Mouse (Mus musculus) cortical plate, adult 2 months (tissue): Measurements from ENCODE around the gene Wbp4. TPM values are rescaled to one million over a fixed set of nuclear protein-coding genes. Genes with fewer than 3 reads are reported as not detected.

Experiments used
- H3K27ac ChIP-seq: fragments of 200-500 bp; 2 replicates; pipeline ENCODE4 v1.5.1; 2012; ENCODE audit warnings: low read length, control low read depth, inconsistent platforms; ENCODE audit not compliant: insufficient read depth
- H3K4me1 ChIP-seq: fragments of 200-500 bp; 2 replicates; pipeline ENCODE4 v1.6.1; 2011; ENCODE audit warnings: low read length; ENCODE audit not compliant: control insufficient read depth, insufficient read depth
- H3K4me3 ChIP-seq: fragments of 200-500 bp; 2 replicates; pipeline ENCODE4 v1.5.1; 2011; ENCODE audit warnings: mild to moderate bottlenecking, low read length, control low read depth; ENCODE audit not compliant: insufficient read depth
- CTCF ChIP-seq: fragments of 200-500 bp; IDR thresholded peaks from 2 replicates; pipeline ENCODE4 v1.5.1; 2011; ENCODE audit warnings: mild to moderate bottlenecking, control low read depth, low read length; ENCODE audit not compliant: insufficient read depth; ENCODE audit errors: extremely low read depth
- POLR2A ChIP-seq: fragments of 200-500 bp; IDR thresholded peaks from 2 replicates; pipeline ENCODE4 v1.6.1; 2011; ENCODE audit warnings: mild to moderate bottlenecking, low read length, control low read depth; ENCODE audit not compliant: insufficient read depth; ENCODE audit errors: extremely low read depth
- polyA plus RNA-seq: library from polyadenylated mRNA; depleted of rRNA; stranded (reverse); fragments of >200 nt; gene quantifications from 2 replicates; pipeline ENCODE4 v1.2.3, GENCODE M21; 2012

The Wbp4 gene
- polyA plus RNA-seq, 1 experiment: 24.0 TPM

- H3K27ac ChIP-seq: no peak overlapping the region
- TF ChIP-seq POLR2A (no peak), CTCF (no peak)
- no peak overlapping the region for H3K4me3 ChIP-seq
- no peaks in the 10 kb centered on the region; the same call in 1 of the 2 replicates for H3K4me1 ChIP-seq
Measured at GRCm38 (mm10) chr14:79519663-79519975, 38.3 kb upstream of the Wbp4 start.

- no peak overlapping the region for H3K4me3 ChIP-seq
- H3K4me1 ChIP-seq: no peaks in the 10 kb centered on the region; the same call in 1 of the 2 replicates
- H3K27ac ChIP-seq: no peak overlapping the region
- TF ChIP-seq POLR2A: no peak
- TF ChIP-seq CTCF: no peak
Measured at GRCm38 (mm10) chr14:79518761-79519662, 37.7 kb upstream of the Wbp4 start.

GRCm38 (mm10) chr14:79518123-79518522, 36.8 kb upstream of the Wbp4 start:
- TF ChIP-seq CTCF (no peak), POLR2A (no peak)
- Histone ChIP-seq H3K4me1 (no peaks in the 10 kb centered on the region; the same call in 1 of the 2 replicates), H3K27ac (no peak overlapping the region), H3K4me3 (no peak overlapping the region)

- TF ChIP-seq CTCF (no peak), POLR2A (no peak)
- Histone ChIP-seq H3K4me1 (no peaks in the 10 kb centered on the region; the same call in 1 of the 2 replicates), H3K27ac (no peak overlapping the region), H3K4me3 (no peak overlapping the region)
Measured at GRCm38 (mm10) chr14:79517185-79517740, 35.9 kb upstream of the Wbp4 start.

GRCm38 (mm10) chr14:79516751-79517150, 35.4 kb upstream of the Wbp4 start:
- TF ChIP-seq CTCF (no peak), POLR2A (no peak)
- Histone ChIP-seq H3K4me1 (no peaks in the 10 kb centered on the region; the same call in 1 of the 2 replicates), H3K27ac (no peak overlapping the region), H3K4me3 (no peak overlapping the region)

- Histone ChIP-seq H3K4me3 (no peak overlapping the region), H3K4me1 (no peaks in the 10 kb centered on the region; the same call in 1 of the 2 replicates), H3K27ac (no peak overlapping the region)
- TF ChIP-seq CTCF (no peak), POLR2A (no peak)
Measured at GRCm38 (mm10) chr14:79516243-79516610, 34.9 kb upstream of the Wbp4 start.

- no peaks in the 10 kb centered on the region for H3K4me1 ChIP-seq
- no peak overlapping the region for H3K27ac ChIP-seq
- H3K4me3 ChIP-seq: no peak overlapping the region
- no peak for TF ChIP-seq CTCF
- no peak for TF ChIP-seq POLR2A
Measured at GRCm38 (mm10) chr14:79515511-79516242, 34.4 kb upstream of the Wbp4 start.

- H3K4me1 ChIP-seq: no peaks in the 10 kb centered on the region
- H3K27ac ChIP-seq: no peak overlapping the region
- H3K4me3 ChIP-seq: no peak overlapping the region
- TF ChIP-seq CTCF (no peak), POLR2A (no peak)
Measured at GRCm38 (mm10) chr14:79515100-79515499, 33.8 kb upstream of the Wbp4 start.

- Histone ChIP-seq H3K4me3 (no peak overlapping the region), H3K4me1 (no peaks in the 10 kb centered on the region), H3K27ac (no peak overlapping the region)
- TF ChIP-seq POLR2A (no peak), CTCF (no peak)
Measured at GRCm38 (mm10) chr14:79513951-79514350, 32.6 kb upstream of the Wbp4 start.

- Histone ChIP-seq H3K27ac (no peak overlapping the region), H3K4me1 (no peaks in the 10 kb centered on the region), H3K4me3 (no peak overlapping the region)
- TF ChIP-seq CTCF (no peak), POLR2A (no peak)
Measured at GRCm38 (mm10) chr14:79511521-79511920, 30.2 kb upstream of the Wbp4 start.
